Mouse (Mus musculus): Measurements from ENCODE around the gene Serping1.
A peak's percentile ranks its signal among the peaks of the same experiment; 100 is the strongest.

Gene Serping1

DNA sequence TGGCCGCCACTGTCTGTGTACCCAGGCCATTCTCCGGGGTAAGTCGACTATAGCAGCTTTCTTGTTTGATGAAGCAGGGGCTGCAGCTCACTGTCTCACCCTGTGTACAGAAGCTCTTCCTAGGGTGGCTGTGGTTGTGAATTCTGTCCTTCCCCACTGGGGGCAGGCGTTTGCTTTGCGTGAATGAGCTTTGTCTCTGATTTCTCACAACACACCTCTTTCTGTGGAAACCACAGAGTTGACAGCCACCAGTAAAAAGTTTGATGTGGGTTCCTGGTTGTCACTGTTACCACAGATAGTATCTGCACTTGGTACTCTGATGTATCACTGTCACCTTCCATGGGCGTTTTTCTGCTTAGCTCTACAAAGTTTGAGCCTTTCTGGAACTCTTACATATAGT is 4.0 kb upstream of the Serping1 start:
- DNase-seq (ENCODE audit: low spot score) = peak; percentile 87

DNA sequence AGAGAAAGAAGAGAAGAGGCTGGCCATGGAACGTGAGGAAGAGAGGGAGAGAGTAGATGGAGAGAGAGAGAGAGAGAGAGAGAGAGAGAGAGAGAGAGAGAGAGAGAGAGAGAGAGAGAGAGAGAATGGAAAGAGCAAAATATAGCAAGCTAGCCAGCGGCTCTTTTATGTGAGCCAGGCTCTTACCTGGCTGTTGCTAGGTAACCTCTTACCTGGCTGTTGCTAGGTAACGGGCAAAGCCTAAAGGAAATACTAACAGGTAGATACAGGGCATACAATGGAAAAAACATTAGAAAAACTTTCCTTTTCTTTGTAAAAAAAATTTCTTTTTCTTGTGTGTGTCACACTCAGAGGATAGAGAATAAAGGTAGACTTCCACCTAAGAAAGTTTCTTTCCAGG is 2.5 kb upstream of the Serping1 start:
- DNase-seq (ENCODE audit: low spot score) = no peak

- DNase-seq (ENCODE audit: low spot score) = no peak
Measured at GRCm38 (mm10) chr2:84775665-84776064, 421 bp upstream of the Serping1 start.

DNA sequence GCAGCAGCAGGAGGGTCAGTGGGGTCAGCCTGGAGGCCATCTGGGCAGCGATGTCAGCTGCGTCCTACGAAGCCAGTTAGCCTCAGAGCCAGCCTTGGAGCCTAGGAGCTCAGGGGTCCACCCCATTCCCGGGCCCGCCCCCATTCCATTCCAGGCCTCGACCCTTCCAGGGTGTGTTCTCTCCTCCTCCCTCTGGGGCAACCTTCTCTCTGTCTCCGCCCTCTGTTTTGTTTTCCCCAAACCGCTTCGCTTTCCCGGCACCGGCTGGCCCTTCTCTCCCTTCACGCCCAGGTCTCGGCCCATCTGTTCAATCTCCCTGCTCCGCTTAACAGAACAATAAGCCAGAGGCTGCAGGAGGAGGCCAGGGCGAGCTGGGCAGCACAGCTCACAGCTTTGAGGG is 493 bp downstream of the Serping1 start:
- no peak for DNase-seq (ENCODE audit: low spot score)

DNA sequence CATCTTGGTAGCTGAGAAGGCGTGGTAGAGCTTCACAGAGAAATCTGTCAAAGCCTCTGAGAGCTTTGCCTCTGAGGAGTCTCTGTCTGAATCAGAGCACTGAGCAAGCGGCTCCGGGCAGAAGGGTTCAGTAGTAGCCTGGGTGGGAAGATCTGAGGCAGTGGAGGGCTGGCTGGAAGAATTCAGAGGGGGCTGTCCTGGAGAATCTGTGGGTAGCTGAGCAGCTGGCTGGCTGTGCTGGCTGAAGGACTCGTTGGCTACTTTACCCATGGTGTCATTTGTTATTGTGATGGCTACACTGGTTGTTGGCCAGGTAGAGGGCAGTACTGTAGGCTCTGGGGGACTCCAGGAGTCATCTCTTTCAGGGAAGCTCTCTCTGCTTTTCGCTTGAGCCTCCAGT is 2.0 kb downstream of the Serping1 start:
- DNase-seq (ENCODE audit: low spot score) = no peak

GRCm38 (mm10) chr2:84772454-84772853 is 2.8 kb downstream of the Serping1 start:
- no peak for DNase-seq (ENCODE audit: low spot score)

GRCm38 (mm10) chr2:84770501-84770900 is 4.7 kb downstream of the Serping1 start:
- DNase-seq (ENCODE audit: low spot score) = no peak

- no peak for DNase-seq (ENCODE audit: low spot score)
Measured at GRCm38 (mm10) chr2:84762818-84763217, 12.4 kb downstream of the Serping1 start.

GRCm38 (mm10) chr2:84762295-84762694 is 12.9 kb downstream of the Serping1 start:
- no peak for DNase-seq (ENCODE audit: low spot score)

- no peak for DNase-seq (ENCODE audit: low spot score)
Measured at GRCm38 (mm10) chr2:84761840-84762239, 13.4 kb downstream of the Serping1 start.

GRCm38 (mm10) chr2:84761309-84761708 is 13.9 kb downstream of the Serping1 start:
- no peak for DNase-seq (ENCODE audit: low spot score)

- no peak for DNase-seq (ENCODE audit: low spot score)
Measured at GRCm38 (mm10) chr2:84760777-84761176, 14.5 kb downstream of the Serping1 start.

GRCm38 (mm10) chr2:84758542-84759127 is 16.6 kb downstream of the Serping1 start:
- no peak for DNase-seq (ENCODE audit: low spot score)

DNA sequence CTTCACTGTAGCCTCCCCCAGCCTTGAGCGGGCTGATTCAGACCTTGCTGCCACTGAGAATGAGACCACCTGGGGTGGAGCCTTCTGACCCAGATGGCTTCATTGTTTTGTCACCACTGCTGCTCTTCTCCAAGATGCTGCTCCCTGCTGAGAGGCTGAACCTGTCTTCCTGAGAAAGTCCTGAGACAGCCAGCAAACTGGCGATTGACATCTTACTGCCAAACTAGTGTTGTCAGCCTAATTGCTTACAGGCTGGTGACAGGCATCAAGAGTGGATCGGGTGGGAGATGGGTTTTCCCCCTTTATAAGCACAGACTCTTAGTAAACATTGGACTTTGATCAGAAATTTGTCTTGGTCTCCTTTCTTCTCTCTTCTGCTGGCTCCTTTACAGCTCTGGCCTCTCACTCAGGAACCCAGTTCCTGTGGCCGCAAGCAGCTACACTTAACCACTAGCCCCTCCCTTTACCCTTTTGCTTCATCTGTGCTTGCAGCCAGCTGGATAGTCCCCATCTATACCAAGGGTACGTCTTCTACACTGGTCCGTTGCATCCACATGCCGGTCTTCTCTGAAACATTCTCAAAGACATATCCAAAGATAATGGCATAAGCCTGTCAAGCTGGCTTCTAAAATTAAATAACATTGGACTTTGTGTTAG is 18.1 kb downstream of the Serping1 start:
- DNase-seq (ENCODE audit: low spot score) = no peak

- DNase-seq (ENCODE audit: low spot score) = no peak
Measured at GRCm38 (mm10) chr2:84756245-84756644, 19.0 kb downstream of the Serping1 start.

GRCm38 (mm10) chr2:84750115-84750514 is 25.1 kb downstream of the Serping1 start:
- DNase-seq (ENCODE audit: low spot score) = no peak

GRCm38 (mm10) chr2:84744126-84744525 is 31.1 kb downstream of the Serping1 start:
- no peak for DNase-seq (ENCODE audit: low spot score)

DNA sequence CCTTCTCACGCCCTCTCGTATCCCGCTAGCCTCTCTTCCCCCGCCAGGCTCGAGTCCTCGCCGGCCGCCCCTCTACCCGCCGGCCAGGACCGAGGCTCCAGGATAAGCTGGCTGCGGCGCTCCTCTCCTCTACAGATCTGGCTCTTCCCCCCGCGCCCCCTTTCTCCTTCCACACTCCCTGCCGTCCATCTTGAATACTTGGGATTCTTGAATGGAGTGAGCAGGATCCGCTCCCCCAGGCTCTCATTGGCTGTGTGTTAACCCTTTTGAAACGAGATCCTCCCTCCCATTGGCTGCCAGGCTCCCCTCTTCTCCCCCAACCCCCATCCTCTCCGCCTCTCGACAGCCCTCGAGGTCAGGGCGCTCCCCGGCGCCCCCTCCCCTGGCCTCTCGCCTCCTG is 31.7 kb downstream of the Serping1 start, which contains the start of gene Gm19426:
TSS of gene Gm19426 (minus strand) at position 95 of the 400 bp plus-strand sequence.
- DNase-seq (ENCODE audit: low spot score) = no peak

GRCm38 (mm10) chr2:84742451-84743283 is 32.6 kb downstream of the Serping1 start:
- no peak for DNase-seq (ENCODE audit: low spot score)

- no peak for DNase-seq (ENCODE audit: low spot score)
Measured at GRCm38 (mm10) chr2:84741841-84742450, 33.3 kb downstream of the Serping1 start.

DNA sequence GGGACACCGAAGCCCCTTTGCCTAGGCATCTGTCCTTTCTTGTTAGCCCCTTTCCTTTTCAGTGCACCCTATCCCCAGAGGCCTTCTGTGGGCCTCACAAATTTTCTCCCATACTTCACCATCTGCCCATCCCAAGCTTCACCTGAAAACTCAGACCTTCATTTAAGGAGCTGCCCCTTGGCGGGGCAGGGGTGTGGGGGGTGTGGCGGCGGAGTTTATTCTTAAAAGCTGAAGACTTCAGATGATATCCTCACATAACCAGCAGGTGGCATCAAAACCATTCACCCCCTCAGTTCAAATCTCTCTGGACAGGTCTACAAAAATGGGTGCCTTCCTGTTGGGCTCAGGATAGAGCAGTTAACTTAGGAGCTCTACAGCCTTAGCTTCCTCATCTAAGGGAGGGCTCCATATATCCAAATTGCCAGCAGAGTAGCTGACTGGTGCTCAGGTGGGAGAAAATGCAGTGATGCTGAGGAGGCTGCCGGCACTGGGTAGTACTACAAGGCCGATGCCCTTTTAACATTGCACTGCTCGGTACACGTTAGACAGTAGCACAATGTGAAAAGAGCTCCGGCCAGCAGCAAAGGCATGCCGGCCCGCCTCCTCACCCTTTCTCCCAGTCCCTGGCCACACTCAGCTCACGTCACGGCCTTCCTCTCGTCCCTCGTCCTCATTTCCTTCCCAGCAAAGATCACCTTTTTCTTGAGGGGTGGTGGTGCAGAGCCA is 34.5 kb downstream of the Serping1 start:
- DNase-seq (ENCODE audit: low spot score) = no peak
